Mouse (Mus musculus) kidney, adult 18-20 months (tissue): ENCODE results near the gene Tspan9.

Source experiments
- DNase-seq: peaks from one replicate; pipeline ENCODE4 v3.0.0; 2021

The Tspan9 gene

DNA sequence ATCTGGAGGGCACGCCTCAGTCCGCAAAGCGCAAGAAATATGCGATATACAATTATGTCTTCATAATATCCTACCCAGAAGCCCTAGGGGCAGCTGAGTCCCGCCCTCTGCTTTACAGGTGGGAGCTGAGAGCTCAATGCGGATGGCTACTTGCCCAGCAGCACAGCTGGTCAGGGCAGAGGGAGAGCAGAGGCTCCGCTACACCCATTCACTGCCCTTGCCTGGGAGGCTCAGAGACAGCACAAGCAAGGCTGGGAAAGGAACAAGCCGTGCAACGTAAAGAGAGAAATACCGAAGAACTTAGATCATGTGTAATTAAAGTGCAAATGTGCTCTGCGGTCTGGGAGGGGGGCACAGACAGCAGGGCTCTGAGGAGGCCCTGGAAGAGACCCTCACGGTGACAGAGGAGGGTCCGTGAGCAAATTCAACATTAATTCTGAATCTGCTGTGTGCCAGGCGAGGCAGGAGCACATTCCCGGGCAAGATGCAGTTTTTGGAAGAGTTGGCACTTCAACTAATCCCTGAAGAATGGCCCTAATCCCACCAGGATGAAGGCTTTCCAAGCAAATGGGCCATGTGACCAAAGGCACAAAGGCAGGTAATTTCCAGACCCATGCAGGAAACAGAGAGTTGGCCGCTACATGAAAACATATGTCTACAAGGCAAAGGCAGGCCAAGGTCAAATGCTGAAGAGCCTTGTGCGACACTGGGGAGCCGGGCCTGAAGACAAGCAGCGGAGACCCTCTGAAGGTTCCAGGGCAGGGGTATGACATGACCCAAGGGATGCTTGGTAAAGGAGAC is 73.1 kb downstream of the Tspan9 start:
- DNase-seq, result no peak

DNA sequence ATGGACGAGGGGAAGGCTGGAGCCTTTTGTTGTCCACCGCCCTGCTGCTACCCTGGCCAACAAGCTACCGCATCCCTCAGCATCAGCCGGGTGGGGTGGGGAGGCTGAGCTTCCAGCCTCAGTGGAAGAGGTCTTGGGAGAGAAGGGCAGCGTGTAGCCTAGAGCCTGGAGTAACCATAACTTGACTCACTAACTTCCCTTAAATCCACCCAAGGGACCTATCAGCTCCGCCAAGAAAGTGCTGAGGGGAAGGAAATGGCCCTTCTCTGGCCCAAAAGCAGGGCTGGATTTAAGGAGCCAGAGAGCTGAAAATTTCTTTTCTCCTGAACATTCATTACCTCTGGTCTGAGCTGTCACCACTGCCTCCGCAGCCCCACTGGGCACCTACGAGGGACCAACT is 75.2 kb downstream of the Tspan9 start:
- no peak for DNase-seq

DNA sequence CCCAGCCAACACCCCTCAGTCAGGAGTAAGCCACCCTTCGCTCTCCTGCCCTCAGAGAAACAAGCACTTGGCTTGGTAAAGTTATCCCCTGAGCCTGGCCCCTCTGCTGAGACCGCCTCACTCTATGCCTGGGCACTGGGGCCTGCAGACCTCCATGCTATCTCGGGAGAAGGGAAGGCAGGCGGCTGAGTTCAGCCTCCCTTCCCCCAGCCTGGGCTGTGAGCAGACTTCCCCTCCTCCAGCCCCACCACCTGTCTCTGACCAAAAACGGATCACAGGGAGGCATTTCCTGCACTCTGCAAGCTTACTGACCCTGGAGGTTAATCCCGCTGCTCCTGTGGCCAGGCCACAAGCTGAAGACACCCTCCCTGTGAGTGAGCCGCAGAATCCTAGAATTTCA is 77.4 kb downstream of the Tspan9 start:
- DNase-seq, result no peak

DNA sequence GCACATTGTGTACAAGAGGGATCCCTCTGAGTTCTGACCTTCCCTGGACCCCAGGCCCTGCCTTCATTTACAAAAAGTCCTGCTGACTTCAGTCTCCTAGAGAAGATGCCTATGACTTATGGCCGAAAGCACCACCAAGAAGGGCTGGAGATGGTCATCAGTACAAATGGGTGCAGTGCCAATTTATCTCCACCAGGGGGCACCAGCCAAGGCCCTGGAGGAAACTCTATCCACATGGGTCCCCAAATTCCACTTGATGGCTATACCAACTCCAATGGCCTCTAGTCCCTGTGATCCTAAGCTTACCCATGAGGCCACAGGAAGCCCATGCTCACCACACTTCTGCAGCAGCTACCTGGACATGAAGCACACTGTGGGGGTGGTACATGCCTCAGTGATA is 79.9 kb downstream of the Tspan9 start:
- DNase-seq, result peak; percentile 69

DNA sequence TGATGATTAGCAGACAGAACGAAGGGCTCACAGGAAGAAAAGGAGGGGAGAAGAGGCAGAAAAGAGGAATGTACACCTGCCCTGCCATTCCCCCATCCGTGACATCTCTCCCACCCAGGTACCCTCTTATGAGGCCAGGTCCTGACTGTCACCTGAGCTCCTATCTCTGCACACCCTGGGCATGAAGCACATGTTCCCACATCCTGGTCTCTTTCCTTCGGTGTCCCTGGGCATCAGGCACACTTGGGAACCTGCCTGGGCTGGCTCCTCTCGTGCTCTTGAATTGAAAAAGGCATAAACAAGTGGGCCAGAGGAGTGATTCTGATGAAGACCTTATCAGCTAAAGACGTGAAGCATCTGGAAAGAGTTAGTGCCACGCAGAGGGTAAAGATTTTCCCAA is 80.6 kb downstream of the Tspan9 start:
- no peak for DNase-seq

DNA sequence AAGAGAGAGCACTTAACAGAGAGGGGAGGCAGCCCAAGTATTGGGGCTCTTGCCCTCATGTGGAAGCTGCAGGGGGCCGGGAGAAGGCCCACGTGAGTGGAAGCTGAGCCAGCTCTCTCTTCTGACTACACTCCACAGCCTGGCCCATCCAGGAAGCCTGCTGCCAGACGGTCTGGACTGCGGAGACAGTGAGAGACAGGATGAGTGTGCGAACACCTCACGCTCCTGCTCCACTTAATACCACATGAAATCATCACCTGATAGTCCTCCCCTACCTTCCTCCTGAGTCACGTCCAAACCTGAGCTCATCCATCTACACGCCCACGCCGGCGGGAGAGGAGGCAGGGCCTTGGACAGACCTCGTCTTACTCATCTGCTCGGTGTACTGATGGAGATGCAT is 81.2 kb downstream of the Tspan9 start:
- DNase-seq, result no peak

DNA sequence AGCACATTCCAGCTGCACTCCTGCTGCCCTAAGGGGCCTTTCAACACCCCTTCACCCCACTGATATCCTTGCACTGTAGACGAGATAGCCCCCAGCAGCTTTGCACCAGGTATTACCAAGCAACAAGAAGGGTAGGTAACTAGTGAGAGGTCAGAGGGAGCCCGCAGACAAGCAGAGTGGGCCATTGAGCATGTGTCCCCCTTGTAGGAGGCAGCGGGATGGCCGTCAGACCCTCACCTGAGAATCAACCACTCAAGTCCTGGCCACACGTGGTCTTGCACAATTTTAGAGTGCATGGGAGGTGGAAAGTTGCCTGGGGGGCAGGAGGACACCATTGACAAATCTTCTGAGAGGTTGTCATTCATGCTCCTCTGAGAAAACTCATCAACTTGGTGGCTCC is 82.1 kb downstream of the Tspan9 start:
- DNase-seq, result no peak

DNA sequence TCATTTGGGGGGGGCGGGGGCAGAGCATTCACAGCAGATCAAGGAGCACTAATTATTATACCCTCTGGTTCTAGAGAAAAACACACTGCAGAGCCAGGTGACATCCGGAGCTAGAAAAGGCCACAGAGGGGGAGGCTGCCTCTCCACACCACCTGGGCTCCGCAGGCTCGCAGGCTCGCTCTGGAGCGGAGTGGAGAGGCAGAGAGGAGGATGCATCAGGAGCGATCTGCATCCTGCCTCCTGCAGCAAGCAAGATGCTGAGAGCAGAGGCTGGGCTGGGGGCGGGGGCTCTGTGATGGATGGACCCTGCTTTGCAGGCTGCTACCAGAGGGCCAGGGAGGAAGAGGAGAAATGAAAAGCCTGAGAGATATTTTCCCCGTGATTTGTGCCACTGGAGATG is 84.8 kb downstream of the Tspan9 start:
- no peak for DNase-seq

DNA sequence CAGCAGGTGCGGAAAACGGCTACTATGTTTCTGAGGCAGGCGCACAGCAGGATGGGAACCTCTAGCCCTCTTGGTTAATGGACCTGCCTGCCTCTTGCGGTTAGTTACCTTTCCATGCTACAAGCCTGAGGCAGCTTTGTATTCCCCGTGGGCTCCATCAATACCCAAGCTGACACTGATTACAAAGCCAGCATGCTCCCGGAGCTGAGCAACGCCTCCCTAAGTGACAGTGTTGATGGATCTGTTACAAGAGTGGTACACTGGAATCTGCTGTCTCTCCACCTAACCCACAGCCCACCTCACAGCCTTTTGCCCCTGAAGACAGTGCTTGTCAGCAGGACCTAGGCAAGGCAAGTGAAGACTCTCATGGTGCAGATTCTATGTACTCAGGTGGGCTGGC is 85.2 kb downstream of the Tspan9 start:
- no peak for DNase-seq

DNA sequence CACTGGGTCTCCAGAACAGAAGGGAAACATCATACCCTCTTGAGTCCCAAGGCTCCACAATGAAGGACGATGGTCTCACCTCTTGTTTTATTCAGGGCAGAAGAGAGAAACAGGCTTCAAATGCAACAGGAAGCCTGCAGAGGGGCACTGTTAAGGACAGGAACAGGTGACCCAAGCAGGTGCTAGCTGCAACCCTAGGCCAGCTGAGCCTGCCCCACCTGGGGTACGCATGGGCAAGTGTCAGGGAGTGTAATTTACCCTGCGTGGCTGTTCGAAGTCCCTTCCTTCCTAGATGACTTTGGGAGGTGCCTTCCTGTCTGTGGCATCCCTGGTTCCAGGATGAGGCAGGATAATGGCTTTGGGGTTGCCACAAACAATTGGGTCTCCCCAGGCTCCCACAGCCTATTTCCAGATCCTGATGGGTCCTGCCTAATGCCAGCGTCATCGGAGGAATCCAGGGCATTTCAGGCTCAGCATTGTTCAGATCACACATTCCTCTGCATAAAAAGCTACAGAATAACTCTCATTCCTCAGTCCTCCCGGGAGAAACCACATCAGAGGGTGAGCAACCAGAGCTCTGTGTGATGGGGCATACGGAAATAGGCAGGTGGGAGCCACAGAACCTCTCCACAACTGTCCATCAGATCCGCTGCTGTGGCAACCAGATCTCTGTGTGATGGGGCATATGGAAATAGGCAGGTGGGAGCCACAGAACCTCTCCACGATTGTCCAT is 90.2 kb downstream of the Tspan9 start:
- no peak for DNase-seq

DNA sequence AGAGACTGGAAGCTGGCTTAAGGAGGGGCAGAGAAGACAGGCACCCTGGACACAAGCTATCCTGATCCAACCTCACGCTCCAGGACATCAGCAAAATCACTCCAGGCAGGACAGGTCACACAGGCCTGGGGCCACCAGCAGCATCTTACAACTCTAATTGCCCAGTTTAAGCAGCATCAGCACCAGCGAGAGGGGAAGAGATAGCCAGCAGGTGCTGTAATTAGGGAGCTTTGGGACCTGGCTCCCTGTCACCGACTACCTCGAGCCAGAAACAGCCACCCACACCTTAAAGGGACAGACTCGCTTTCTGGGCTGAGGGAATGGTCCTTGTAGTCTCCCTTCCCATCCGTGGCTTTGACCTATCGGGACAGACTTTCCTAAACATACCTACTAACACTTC is 95.7 kb downstream of the Tspan9 start:
- no peak for DNase-seq

DNA sequence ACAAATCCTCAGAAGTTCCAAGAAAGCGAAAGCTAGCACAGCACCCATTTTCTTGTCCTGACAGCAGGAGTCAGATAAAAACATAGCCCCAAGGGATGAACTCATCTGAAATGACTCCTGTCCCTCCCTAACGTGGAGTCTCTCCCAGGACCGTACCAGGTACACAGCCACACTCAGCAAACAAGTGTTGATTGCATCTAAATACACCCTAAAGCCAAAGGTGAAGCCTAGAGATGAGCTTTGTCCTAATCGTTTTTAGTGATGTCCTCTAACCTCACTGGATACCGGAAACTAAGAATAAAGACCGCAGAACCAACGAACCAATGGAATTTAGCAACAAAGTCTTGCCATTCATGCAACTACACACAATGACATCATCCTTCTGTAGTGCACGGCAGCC is 96.2 kb downstream of the Tspan9 start:
- no peak for DNase-seq

DNA sequence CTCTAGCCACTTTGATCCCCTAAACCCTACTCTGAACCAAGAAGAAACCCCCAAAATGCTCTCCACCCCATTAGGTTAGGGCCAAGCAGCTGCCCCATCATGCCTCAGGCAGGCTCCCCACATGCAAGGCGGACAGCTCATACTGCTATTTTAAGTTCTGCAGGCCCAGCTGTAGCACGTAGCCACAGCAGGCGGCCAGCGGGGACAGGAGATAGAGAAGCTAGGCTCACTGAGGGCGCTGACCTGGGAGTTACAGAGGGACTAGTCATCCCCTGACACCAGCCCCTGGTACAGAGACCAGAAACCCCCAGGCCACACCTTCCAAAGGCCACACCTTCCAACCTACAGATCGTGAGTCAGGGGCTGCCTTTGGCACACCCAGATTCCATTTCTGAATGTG is 96.6 kb downstream of the Tspan9 start:
- no peak for DNase-seq

DNA sequence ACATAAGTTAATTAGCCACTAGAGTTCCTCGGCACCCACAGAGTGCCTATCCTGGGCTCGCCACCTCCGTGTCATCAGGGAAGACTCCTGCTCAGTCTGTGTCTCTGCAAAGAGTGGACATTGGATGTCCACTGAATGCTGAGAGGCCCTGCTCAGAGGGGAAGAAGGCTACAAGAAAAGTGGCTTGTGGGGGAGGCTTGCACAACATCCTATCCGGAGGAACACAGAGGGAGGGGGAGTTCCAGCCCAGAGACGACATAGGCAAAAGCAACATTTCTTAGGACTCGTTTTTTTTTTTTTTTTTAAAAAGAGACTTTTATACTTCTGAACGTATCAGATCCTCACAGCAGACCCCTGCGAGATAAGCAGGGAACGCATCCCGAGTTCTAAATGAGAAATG is 98.7 kb downstream of the Tspan9 start:
- no peak for DNase-seq

DNA sequence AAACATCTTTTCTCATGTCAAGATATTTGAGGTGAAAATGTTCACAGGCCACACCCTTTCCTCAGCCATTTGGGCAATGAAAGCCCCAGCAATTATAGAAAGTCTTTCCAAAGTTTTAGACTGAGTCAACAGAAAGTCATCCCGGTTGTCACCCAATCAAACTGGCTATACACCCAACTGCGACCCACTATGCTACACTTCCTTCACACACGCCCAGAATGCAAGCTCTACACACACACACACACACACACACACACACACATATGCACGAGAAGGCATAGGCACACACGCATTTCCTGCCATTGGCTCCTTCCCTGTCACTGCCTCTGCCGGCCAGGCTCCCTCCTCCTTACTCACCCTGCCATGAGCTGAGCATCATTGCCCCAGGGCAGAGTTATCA is 99.9 kb downstream of the Tspan9 start:
- no peak for DNase-seq

DNA sequence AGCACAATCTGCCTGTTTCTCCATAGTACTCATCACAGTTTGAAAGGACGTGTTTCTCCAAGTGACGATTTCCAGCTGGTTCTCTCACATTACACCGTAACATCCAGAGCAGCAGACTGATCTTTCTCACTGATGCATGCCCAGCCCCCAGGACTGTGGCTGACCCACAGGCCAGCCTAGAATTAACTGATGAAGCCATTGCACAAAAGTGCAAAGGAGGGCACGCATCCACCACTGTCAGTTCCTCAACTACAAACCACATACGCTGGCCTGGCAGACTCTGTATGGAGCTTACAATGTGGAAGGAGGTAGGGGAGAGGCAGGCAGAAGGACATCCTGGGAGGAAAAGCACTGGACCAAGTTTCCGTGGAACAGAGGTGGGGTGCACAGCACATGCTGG is 101.6 kb downstream of the Tspan9 start:
- DNase-seq, result no peak

DNA sequence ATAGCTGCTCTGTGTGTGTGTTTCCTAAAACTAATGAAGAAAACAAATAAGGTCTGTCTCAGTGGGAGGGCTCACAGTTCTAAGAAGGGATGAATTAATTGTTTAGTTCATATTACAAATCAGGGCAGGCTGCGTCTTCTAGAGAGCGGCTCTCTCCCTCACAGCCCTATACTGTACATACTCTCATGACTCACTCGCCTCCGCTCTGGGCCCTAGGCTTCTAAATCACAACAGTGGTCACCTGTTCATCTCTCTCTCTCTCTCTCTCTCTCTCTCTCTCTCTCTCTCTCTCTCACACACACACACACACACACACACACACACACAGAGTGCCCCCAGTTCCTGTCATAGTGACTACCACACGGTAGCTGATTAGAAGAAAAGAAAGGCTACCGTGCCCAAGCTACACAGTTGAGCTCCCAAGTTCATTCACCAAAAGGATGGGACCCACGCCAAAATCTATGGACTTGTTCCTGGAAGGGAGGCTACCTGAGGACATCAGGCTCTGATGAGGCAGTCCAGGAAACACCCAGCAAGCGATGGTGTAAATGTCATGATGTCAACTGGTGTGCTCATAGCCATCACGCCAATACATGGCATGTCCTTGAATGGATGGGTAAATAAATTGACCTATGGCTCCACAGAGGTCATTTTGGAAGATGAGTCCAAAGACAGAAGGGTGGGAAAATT is 104.2 kb downstream of the Tspan9 start:
- no peak for DNase-seq

DNA sequence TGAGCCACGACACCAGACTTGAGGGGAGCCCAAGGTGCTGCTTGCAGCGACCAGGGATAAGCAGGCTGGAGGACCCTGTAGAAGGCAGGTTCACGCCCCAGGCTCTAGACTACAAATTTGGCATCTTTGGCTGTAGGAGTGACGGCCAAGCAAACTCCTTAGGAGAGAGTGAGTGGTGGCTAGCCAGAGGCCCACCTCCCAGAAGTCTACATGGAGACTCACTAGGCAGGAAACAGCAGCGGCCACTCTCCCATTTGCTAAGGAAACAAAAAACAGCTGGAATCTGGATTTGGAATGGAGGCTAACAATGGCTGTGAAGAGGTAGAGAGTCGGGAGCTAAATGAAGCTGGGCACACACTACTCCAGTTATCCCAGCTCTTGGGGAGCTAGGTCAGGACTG is 104.8 kb downstream of the Tspan9 start:
- no peak for DNase-seq

DNA sequence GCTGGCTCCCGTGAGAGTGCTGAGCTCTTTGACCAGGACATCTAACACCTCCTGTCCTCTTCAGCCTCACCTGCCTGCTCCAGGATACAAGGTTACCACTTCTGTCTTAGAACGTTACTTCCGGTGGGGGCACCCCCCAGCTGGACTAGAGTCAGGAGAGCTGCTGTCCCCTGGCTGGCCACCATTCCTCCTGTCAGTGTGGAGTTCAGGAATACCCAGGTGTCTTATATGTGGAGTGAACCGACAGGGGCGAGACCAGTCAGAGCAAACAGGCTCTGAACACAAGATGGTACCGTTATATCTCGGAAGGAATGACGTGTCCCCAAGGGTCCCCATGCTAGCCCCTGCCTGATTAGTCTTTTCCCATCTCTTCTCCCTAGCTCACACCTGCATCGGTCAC is 106.8 kb downstream of the Tspan9 start:
- DNase-seq, result no peak

DNA sequence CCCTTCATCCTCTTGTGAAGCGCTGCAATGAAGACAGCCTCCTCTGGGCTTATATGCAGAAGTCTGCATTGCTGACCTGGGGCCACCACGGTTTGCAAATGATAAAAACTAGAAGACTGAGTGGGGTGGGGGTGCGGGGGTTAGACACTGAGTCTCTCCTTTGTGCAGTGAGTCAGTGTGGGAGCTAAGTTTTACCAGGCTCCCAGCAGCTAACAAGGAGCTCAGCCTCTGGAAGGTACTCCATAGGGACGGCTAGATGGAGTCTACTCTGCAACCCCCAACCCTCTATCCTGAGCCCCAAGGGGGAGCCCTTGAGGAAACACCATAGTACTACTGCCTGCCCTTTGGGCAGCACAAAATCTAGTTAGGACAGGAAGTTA is 107.5 kb downstream of the Tspan9 start:
- DNase-seq, result no peak

DNA sequence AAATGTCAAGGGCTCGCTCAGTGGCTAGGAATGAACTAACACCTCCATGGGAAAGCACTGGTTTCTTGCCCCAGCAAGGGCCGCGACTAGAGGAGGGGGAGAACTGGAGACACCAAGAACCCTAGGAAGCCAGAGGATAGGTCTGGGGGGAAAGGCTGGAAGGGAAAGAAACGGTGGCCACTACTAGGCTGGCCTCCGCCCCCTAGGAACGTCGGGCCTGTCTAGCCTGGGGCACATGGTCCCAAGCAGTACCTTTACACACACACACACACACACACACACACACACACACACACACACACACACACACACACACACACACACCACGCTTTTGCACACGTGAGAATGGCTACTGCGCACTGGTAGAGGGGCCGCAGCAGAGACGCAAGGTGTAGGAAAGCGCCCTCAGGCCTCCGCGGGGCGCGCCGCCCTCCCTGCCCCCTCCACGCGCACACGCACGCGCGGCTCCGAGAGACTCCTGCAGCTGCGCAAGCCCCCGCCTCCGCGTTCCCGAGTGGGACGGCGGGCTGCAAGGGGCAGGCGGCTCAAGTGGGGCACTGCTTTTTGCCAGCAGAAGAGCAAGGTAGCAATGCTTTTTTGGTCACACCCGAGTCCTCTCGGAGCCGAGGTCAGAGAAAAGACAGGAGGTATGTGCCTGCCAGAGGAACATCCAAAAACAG is 108.0 kb downstream of the Tspan9 start:
- peak; percentile 24 for DNase-seq

DNA sequence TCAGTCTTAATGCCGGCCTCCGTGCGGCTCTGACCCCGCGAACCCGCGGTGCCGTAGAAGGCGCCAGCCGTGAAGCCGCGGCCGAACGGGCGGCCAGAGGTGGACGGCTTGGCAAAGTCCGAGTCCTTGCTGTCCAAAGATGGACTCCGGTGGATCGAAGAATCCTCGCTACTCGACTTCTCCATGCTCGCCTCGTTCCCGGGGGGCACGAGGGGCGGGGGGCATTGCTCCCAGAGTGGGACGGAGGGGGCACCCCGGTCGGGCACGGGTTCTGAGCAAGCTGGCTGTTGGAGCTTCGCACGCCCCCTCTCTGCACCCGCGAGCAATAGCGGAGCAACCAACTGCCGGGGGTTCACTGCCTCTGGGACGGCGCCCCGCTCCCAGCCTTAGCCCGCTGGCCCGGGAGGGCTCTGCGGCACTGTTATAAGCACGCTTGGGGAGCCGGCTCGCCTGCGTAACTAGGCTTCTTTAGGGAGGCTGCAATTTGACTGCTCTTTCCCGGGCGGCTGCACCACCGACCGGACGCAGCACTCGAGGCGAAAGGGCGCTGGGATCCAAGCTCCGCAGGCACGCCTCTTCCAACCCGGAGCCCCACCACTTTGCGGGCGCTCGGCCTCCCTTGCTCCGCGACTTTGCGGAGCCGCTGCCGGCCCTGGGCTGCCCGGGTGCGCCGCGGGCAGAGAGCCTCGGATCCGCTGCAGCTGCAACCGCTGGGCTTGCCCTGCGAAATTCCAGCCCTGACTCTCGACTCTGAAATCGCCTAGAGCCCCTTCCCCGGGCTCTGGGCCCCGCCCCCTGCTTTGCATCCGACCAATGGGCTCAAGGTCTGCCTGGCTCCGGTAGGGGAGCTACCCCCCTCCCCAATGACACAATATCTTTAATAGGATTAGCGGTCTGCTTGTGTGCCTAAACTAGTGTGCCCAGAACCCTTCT is 108.8 kb downstream of the Tspan9 start:
- peak; percentile 49 for DNase-seq
